Mouse (Mus musculus): Measurements from ENCODE around the gene Fam3c.

Gene Fam3c

GRCm38 (mm10) chr6:22258784-22259183 lies 97.3 kb downstream of the Fam3c start:
- Histone ChIP-seq H3K27me3 (ENCODE audit: control insufficient read depth, insufficient read depth, low read length, poor library complexity, severe bottlenecking) (no peaks in the 10 kb centered on the region), H3K36me3 (ENCODE audit: control insufficient read depth, insufficient read depth, low read length, poor library complexity, severe bottlenecking) (no peaks in the 10 kb centered on the region)
- DNase-seq (ENCODE audit: low read depth, low spot score): no peak

Data from splenic B cell, adult 2 months (primary cell).